Mouse (Mus musculus): Measurements from ENCODE around the gene Ndfip2. TPM values are rescaled to one million over a fixed set of nuclear protein-coding genes. Genes with fewer than 3 reads are reported as not detected.

Ndfip2 gene
- total and polyA plus RNA-seq, 3 experiments: 12.6 to 49.6 (median 19.0) TPM

DNA sequence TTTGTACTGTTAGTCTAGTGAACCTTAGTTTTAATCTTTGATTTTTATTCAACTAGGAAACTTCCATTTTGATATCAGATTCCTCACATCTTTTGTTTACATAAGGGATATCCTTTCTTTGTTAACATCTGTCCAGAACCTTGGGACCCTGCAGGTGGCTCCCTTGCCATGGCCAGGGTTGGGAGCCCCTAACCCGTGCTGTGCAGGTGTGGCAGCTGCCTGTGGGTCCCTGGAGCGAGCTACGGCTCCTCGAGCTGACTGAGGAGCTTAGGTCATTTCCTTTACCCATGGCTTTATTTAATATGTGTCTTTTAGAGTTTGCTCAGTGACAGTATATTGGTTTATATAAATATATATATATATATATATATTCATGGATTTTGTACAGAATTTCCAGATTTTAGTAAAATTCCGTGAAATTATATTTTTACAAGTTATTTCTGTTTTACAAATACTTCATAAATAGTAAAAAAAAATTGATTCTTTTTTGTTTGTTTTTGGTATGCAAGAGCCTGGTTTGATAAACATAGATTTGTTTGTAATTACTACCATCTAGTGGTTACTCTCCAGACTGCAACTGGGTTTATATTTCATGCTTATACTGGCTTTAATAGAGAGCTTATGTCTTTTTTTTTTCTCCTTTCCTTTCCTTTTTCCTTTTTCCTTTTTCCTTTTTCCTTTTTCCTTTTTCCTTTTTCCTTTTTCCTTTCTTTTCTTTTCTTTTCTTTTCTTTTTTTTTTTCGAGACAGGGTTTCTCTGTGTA is 37.6 kb downstream of the Ndfip2 start:
- Histone ChIP-seq H3K9me3 (replicated peaks; ENCODE audit: low read length) (no peaks in the 10 kb centered on the region), H3K4me1 (ENCODE audit: control insufficient read depth in 1 of 2, insufficient read depth in 2 of 2) (peaks cover 0 to 3% of the 10 kb centered on the region in 2 experiments; a peak in 1 of 4 replicates), H3K27ac (ENCODE audit: insufficient read depth, low read depth) (no peak overlapping the region), H3K27me3 (replicated peaks) (no peaks in the 10 kb centered on the region), H3K36me3 (replicated peaks in 1 of 2; ENCODE audit: control insufficient read depth in 1 of 2, insufficient read depth in 1 of 2, low read length in 1 of 2) (peaks cover 5 to 46% of the 10 kb centered on the region in 2 experiments), H3K9ac (ENCODE audit: insufficient read depth, low read depth) (no peak overlapping the region), H3K4me2 (ENCODE audit: insufficient read depth, low read depth, poor library complexity, severe bottlenecking) (no peak overlapping the region), H3K79me2 (replicated peaks; ENCODE audit: control insufficient read depth, extremely low read depth, insufficient read depth, poor library complexity, severe bottlenecking) (no peaks in the 10 kb centered on the region), H3K4me3 (replicated peaks in 1 of 3; ENCODE audit: low read depth in 2 of 3, low read length in 2 of 3, poor library complexity in 1 of 3) (no peak overlapping the region)
- in situ Hi-C loops (cut with MboI; ENCODE audit: low pct_ligation_motif_present, low pct_unique_long_range_greater_than_20kb, low sequenced_read_pairs) (no loop called here), dilution Hi-C loops (cut with MboI; ENCODE audit: extremely low pct_ligation_motif_present, extremely low pct_unique_long_range_greater_than_20kb, low sequenced_read_pairs) (no loop called here)
- peak; percentile 12; the same call in 1 of the 2 replicates for TF ChIP-seq ZC3H11A (IDR thresholded peaks at IDR 0.05; ENCODE audit: low read depth, low read length)
- TF ChIP-seq MYC (IDR thresholded peaks at IDR 0.05; ENCODE audit: low read depth, low read length): peak; percentile 51; the same call in 1 of the 2 replicates
- peak; percentile 30 to 77; a peak in 3 of 4 replicates for TF ChIP-seq CTCF (conservative IDR thresholded peaks at IDR 0.05 in 1 of 2, IDR thresholded peaks at IDR 0.05 in 1 of 2; ENCODE audit: low read depth in 2 of 2, low read length in 2 of 2)
- TF ChIP-seq USF1 (IDR thresholded peaks at IDR 0.05; ENCODE audit: low read depth, low read length): no peak
- TF ChIP-seq SMC3 (IDR thresholded peaks at IDR 0.05; ENCODE audit: low read depth, low read length): peak; percentile 60
- peak; percentile 88 for TF ChIP-seq RAD21 (IDR thresholded peaks at IDR 0.05; ENCODE audit: low read depth, low read length)
- no peak for TF ChIP-seq NRF1 (IDR thresholded peaks at IDR 0.05; ENCODE audit: low read depth, low read length)
- TF ChIP-seq ZNF384 (IDR thresholded peaks at IDR 0.05; ENCODE audit: low read depth, low read length): peak; percentile 54; the same call in 1 of the 2 replicates
- no peak for TF ChIP-seq BHLHE40 (IDR thresholded peaks at IDR 0.05; ENCODE audit: low read depth, low read length)
- DNase-seq (ENCODE audit: extremely low read depth): peak; percentile 62

DNA sequence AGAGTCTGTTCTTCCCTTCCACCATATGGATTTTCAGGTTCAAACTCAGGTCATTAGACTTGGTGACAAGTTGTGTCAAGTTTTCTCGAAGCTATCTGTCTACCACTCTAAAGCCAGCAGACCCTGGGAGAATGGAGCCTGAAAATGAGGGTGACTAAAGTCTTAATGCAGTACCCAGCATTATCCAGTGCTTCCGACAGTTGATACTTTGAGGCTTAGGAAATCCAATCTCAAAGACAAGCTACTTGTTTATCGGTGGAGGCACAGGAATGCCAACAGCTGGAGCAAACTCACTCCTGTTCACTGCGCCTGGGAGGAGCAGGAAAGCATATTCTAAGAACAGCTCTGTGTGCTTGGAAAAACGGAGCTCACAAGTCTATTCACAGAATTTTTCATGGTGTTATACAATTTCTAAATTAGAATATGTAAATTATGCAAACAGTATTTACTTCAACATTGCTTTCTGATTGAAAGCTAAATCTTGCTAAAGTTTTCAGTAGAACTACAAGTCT is 41.4 kb downstream of the Ndfip2 start:
- no peaks in the 10 kb centered on the region for H3K4me1 ChIP-seq (ENCODE audit: control insufficient read depth in 1 of 2, insufficient read depth in 2 of 2)
- H3K79me2 ChIP-seq (replicated peaks; ENCODE audit: control insufficient read depth, extremely low read depth, insufficient read depth, poor library complexity, severe bottlenecking): no peaks in the 10 kb centered on the region
- no peak for DNase-seq (ENCODE audit: extremely low read depth)
- no peaks in the 10 kb centered on the region for H3K27me3 ChIP-seq (replicated peaks)
- dilution Hi-C loops (cut with MboI; ENCODE audit: extremely low pct_ligation_motif_present, extremely low pct_unique_long_range_greater_than_20kb, low sequenced_read_pairs) (no loop called here), in situ Hi-C loops (cut with MboI; ENCODE audit: low pct_ligation_motif_present, low pct_unique_long_range_greater_than_20kb, low sequenced_read_pairs) (no loop called here)
- no peaks in the 10 kb centered on the region for H3K9me3 ChIP-seq (replicated peaks; ENCODE audit: low read length)
- no peak overlapping the region for H3K9ac ChIP-seq (ENCODE audit: insufficient read depth, low read depth)
- no peak overlapping the region for H3K27ac ChIP-seq (ENCODE audit: insufficient read depth, low read depth)
- no peak for TF ChIP-seq USF1 (IDR thresholded peaks at IDR 0.05; ENCODE audit: low read depth, low read length)
- TF ChIP-seq E2F4 (IDR thresholded peaks at IDR 0.05; ENCODE audit: insufficient replicate concordance, low read depth, low read length): no peak
- TF ChIP-seq CHD1 (IDR thresholded peaks at IDR 0.05; ENCODE audit: low read depth, low read length): no peak
- no peak for TF ChIP-seq GABPA (IDR thresholded peaks at IDR 0.05; ENCODE audit: insufficient replicate concordance, low read depth, low read length)
- TF ChIP-seq BHLHE40 (IDR thresholded peaks at IDR 0.05; ENCODE audit: low read depth, low read length): no peak
- no peak for TF ChIP-seq IRF4 (IDR thresholded peaks at IDR 0.05; ENCODE audit: low read depth, low read length)
- no peak for TF ChIP-seq POLR2AphosphoS2 (IDR thresholded peaks at IDR 0.05; ENCODE audit: low read depth, low read length)
- no peak for TF ChIP-seq RAD21 (IDR thresholded peaks at IDR 0.05; ENCODE audit: low read depth, low read length)
- no peak for TF ChIP-seq ZKSCAN1 (IDR thresholded peaks at IDR 0.05; ENCODE audit: borderline replicate concordance, low read depth, low read length)
- TF ChIP-seq POLR2A (IDR thresholded peaks at IDR 0.05; ENCODE audit: low read depth, low read length): no peak
- TF ChIP-seq UBTF (IDR thresholded peaks at IDR 0.05; ENCODE audit: low read depth, low read length): no peak
- TF ChIP-seq MAFK (IDR thresholded peaks at IDR 0.05; ENCODE audit: insufficient replicate concordance, low read length): no peak
- no peak for TF ChIP-seq TBP (conservative IDR thresholded peaks at IDR 0.05; ENCODE audit: low read depth, low read length)
- H3K4me2 ChIP-seq (ENCODE audit: insufficient read depth, low read depth, poor library complexity, severe bottlenecking): no peak overlapping the region
- H3K4me3 ChIP-seq (replicated peaks in 1 of 3; ENCODE audit: low read depth in 2 of 3, low read length in 2 of 3, poor library complexity in 1 of 3): no peak overlapping the region
- peaks cover 3 to 33% of the 10 kb centered on the region in 2 experiments for H3K36me3 ChIP-seq (replicated peaks in 1 of 2; ENCODE audit: control insufficient read depth in 1 of 2, insufficient read depth in 1 of 2, low read length in 1 of 2)
